Mouse (Mus musculus) urinary bladder, postnatal 4 days (tissue): ENCODE results near the gene Atp8a1.

ENCODE experiments used
- DNase-seq, 2 experiments: peaks; one replicate each; pipeline ENCODE4 v3.0.0; 2021 to 2022; ENCODE audit warnings: low spot score in 2 of 2

Gene Atp8a1

DNA sequence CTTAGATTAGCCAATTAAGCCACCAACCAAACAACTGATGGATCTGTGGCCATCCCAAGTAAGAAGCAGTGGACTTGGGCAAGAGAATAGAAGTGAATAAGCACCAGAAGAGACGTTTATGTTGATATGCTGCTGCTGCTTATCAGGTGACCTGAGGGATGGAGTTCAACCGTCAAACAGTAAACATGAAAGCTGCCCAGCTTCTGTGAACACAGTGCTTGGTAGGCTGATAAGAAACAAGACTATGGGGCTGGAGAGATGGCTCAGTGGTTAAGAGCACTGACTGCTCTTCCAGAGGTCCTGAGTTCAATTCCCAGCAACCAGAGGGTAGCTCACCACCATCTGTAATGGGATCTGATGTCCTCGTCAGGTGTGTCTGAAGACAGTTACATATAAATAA is 168.4 kb downstream of the Atp8a1 start:
- DNase-seq, result no peak

- DNase-seq, result no peak
Observed at GRCm38 (mm10) chr5:67673008-67673407, 174.2 kb downstream of the Atp8a1 start.

GRCm38 (mm10) chr5:67670158-67670557 is 177.1 kb downstream of the Atp8a1 start:
- DNase-seq, result no peak

DNA sequence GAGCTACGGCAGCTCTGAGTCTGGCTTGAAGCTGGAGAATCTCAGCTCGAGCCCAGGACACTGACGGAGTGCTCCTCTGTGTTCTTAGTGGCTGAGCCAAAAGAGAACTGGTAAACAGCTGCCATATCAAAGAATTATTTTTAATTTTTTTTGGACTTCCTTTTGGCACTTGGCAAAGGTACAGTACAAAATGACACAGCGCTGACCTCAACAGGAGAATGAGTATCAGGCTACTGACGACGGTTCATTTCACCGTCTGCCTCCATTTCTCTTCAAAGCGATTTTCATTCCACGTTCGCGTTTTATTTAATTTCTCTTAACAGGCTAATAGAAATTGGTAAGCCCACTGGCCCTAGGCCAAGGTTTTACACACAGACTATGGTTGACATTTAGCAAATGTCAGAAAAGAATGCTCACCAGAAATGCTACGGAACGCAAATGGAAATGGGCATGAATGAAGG is 177.8 kb downstream of the Atp8a1 start:
- no peak for DNase-seq

- DNase-seq, result no peak
Observed at GRCm38 (mm10) chr5:67662715-67663114, 184.5 kb downstream of the Atp8a1 start.

- no peak for DNase-seq
Observed at GRCm38 (mm10) chr5:67659864-67660263, 187.4 kb downstream of the Atp8a1 start.

DNA sequence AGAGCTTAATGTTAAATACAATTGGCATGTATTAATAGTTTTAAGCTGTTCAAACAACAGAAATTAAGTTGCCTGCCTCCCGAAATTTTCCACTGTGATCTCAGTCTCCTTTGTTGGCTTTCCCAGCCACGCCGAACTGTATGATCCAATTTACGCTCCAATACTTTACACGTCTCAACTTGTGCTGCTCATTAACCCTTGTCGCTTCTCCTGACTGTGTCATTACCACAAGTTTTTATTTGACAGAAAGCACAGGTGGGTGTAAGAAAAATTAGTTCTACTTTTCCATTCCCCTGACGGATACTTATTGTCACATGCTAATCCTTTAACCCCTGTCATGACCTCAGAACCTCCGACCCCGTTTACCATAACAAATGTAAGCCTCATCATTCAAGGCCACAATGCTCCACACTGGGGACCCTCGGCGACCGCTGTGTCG is 190.4 kb downstream of the Atp8a1 start:
- no peak for DNase-seq

- DNase-seq, result no peak
Observed at GRCm38 (mm10) chr5:67655696-67656519, 191.3 kb downstream of the Atp8a1 start.

DNA sequence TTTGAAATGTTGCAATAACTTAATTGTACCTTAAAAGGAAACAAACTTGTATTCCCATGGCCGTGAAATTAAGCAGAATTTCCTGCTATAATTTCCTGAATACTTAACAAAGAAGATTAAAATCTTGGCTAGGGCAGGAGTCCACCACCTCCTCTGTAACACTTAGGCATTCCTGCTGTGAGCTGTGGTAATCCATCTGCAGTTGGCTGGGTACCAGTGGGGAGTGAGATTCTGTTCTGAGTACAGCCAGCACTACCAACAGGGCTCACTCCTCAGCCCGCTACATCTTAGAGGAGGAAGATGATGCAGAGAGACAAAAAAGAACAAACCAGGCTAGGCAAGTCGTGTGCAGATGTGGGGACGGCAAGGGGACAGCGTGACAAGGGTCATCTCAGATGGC is 192.7 kb downstream of the Atp8a1 start:
- no peak for DNase-seq

GRCm38 (mm10) chr5:67653543-67653942 is 193.7 kb downstream of the Atp8a1 start:
- no peak for DNase-seq

DNA sequence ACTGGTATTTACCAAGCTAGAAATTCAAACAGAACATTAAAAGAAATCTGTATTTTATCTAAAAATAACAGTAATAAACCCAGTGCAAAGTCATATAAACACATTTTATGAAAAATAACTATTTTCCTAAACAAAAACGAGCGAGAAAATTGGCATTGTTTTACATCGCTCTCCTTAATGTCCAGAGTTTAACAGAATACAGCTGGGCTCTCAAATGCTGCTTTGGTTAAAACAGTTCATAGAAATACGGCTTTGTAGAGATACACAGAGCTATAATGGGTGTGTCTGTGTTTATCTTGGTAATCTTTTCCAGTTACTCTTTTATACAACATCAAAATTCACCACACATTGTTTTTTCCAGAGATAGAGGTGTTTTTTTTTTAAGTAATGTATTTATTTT is 194.8 kb downstream of the Atp8a1 start:
- DNase-seq, result no peak

- DNase-seq, result no peak
Observed at GRCm38 (mm10) chr5:67650021-67650420, 197.2 kb downstream of the Atp8a1 start.

DNA sequence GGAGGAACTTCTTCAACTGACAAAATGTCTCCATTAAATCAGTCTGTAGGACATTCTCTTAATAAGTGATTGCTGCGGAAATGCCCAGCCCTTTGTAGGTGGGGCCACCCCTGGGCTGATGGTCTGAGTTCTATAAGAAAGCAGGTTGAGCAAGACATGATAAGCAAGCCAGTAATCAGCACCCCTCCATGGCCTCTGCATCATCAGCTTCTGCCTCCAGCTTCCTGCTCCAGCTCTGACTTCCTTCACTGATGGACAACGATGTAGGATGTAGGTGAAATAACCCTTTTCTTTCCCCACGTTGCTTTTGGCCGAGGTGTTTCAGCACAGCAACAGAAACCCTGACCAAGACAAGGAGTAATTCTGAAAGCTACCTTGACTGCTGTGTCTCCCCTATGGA is 198.1 kb downstream of the Atp8a1 start:
- DNase-seq, result no peak

- DNase-seq, result no peak
Observed at GRCm38 (mm10) chr5:67647568-67647967, 199.7 kb downstream of the Atp8a1 start.

DNA sequence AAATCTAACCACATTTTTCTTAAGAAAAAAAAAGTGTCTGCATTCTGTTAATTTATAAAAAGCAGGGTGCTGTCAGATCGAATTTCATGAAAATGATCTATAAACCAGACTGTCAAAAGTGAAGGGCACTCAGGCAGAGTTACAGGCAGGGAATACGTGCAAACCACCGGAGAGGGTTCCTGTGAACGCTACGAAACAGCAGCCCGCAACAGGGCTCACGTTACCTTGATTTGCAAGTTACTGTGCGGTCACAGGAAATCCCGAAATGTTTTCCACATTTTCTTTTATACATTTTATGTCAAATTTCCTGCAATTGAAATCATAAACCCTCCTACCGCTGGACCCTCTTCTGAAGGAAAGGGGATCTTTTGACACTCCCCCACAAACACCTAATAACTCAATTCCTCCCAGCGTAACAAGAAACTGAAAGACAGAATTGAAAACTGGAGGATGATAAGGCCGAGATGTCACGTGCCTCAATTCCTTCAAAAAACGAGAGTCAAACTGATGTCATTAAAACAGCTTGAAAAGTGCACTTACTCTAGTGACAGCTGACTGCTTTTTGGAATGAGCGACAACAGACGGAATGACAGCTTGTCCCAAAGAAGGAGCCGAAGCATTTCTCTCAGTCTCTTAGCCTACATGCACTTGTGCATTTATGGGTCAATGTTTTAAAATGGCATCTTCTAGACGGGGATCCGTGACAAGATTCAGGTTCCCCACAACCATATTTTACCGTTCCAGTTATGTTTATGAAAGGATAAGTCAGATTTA is 200.3 kb downstream of the Atp8a1 start:
- no peak for DNase-seq

DNA sequence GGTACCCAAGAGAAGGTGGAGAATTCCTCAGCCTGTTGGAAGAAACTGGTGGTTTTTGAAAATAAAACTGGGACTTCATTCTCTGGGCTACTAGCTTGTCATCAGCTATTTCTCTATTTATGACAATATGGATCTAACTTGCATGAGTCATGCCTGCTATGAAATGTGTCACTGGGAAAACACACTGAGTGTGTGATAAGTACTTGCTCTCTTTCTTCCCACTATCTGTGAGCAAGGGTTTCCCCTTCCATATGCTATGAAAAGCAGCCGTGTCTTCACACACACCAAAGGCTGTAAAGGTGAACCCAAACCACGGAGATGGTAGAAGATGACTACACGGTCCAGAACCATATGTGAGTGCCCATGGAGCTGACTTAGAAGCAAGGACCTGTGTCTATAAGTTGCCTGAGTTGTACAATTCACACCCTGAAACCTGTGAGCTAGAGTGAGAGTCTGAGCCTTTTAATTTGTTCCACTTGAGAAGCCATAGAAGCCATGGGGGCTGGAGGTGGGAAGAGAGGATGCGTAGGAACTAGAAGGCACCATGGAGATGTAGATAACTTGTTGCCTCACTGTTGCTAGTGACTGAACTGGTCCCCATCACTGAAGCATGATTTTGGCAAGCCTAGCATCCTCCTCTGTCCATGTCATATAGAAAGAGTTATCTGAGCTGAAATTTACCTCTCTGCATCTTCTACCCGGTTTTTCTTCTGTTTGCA is 203.5 kb downstream of the Atp8a1 start:
- DNase-seq, result no peak

GRCm38 (mm10) chr5:67641406-67642120 is 205.7 kb downstream of the Atp8a1 start:
- DNase-seq, result no peak

- no peak for DNase-seq
Observed at GRCm38 (mm10) chr5:67640596-67641312, 206.5 kb downstream of the Atp8a1 start.

GRCm38 (mm10) chr5:67634339-67634738 is 212.9 kb downstream of the Atp8a1 start:
- no peak for DNase-seq

DNA sequence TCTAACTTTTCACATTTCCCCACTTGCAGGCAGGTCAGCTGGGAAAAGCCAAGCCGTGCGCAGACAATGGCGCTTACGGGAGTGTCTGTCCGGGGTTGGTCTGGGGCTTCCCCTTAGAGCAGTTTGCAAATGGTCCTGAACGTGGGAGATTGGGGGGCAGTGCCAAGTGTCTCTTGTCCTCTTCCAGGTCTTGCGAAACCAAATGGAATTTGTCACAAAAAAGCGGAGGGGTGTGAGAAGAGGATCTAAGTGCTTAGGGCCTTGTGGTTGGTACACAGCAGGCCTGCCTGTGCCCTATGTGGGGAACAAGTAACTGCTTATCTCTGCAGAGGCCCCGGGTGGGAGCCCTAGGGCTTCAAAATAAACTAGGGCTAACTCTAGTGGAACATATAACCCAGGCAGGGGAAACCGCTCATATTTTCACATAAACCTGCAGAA is 213.4 kb downstream of the Atp8a1 start:
- DNase-seq, result no peak
